Mouse (Mus musculus) lung, embryonic 14.5 days (tissue): ENCODE results near the gene Plppr1. TPM values are rescaled to one million over a fixed set of nuclear protein-coding genes. Genes with fewer than 3 reads are reported as not detected.
A peak's percentile ranks its signal among the peaks of the same experiment; 100 is the strongest.

ENCODE experiments used
- ATAC-seq: fragments of 200-750 bp; cut with Nextera tagmentation; 2 replicates; pipeline ENCODE4 v1.8.0; 2017; ENCODE audit warnings: mild to moderate bottlenecking, moderate TSS enrichment, moderate library complexity; ENCODE audit not compliant: insufficient read depth
- DNase-seq: peaks from one replicate; pipeline ENCODE4 v3.0.0-alpha.2; 2015
- H3K27ac ChIP-seq: fragments of 300-500 bp; sonication (generic); 2 replicates; pipeline ENCODE4 v1.5.1; 2014; ENCODE audit warnings: low read depth, mild to moderate bottlenecking, moderate library complexity
- H3K27me3 ChIP-seq: fragments of 300-500 bp; sonication (generic); 2 replicates; pipeline ENCODE4 v1.6.1; 2014; ENCODE audit warnings: low read length, control low read depth; ENCODE audit not compliant: insufficient read depth
- H3K36me3 ChIP-seq: fragments of 300-500 bp; sonication (generic); 2 replicates; pipeline ENCODE4 v1.6.1; 2014; ENCODE audit warnings: control low read depth; ENCODE audit not compliant: insufficient read depth
- H3K4me1 ChIP-seq: fragments of 300-500 bp; sonication (generic); 2 replicates; pipeline ENCODE4 v1.6.1; 2014; ENCODE audit warnings: antibody characterized with exemption, control low read depth; ENCODE audit not compliant: insufficient read depth
- H3K4me2 ChIP-seq: fragments of 300-500 bp; sonication (generic); 2 replicates; pipeline ENCODE4 v1.6.1; 2014; ENCODE audit warnings: mild to moderate bottlenecking
- H3K4me3 ChIP-seq: fragments of 300-500 bp; sonication (generic); 2 replicates; pipeline ENCODE4 v1.5.1; 2014; ENCODE audit warnings: low read depth, low read length
- H3K9ac ChIP-seq: fragments of 300-500 bp; sonication (generic); 2 replicates; pipeline ENCODE4 v1.6.1; 2014
- H3K9me3 ChIP-seq: fragments of 300-500 bp; sonication (generic); 2 replicates; pipeline ENCODE4 v1.6.1; 2016; ENCODE audit warnings: low read depth, low read length, control low read depth
- CTCF ChIP-seq: IDR thresholded peaks from 2 replicates; pipeline ENCODE4 v1.5.1; 2016; ENCODE audit warnings: antibody characterized with exemption, low read depth
- WGBS: fragments of 180-500 bp; shearing (Covaris S2); extraction: QIAGEN DNeasy Blood & Tissue Kit; methylation state at CpG from one replicate; pipeline ENCODE4 v1.1.7; 2014; 5-methylcytosine and 5-hydroxymethylcytosine counted together
- polyA plus RNA-seq: library from polyadenylated mRNA; unstranded; fragments of >200 nt; fragmentation: Nextera tagmentation; extraction: Ambion mirVana; gene quantifications from 2 replicates; pipeline ENCODE4 v1.2.1, GENCODE M21; 2014

Plppr1 gene
- polyA plus RNA-seq, 1 experiment from 2014 or later: 0.63 TPM

- Histone ChIP-seq H3K9me3 (no peaks in the 10 kb centered on the region), H3K4me2 (no peak overlapping the region), H3K4me1 (no peaks in the 10 kb centered on the region), H3K9ac (no peak overlapping the region), H3K27ac (no peak overlapping the region), H3K36me3 (no peaks in the 10 kb centered on the region), H3K4me3 (no peak overlapping the region), H3K27me3 (no peaks in the 10 kb centered on the region)
- ATAC-seq (no peak), DNase-seq (no peak)
- TF ChIP-seq CTCF: no peak
- 47% methylated on average over 11 of the region's 11 CpGs for WGBS
Measured at GRCm38 (mm10) chr4:49232206-49233031, 173.3 kb downstream of the Plppr1 start.

DNA sequence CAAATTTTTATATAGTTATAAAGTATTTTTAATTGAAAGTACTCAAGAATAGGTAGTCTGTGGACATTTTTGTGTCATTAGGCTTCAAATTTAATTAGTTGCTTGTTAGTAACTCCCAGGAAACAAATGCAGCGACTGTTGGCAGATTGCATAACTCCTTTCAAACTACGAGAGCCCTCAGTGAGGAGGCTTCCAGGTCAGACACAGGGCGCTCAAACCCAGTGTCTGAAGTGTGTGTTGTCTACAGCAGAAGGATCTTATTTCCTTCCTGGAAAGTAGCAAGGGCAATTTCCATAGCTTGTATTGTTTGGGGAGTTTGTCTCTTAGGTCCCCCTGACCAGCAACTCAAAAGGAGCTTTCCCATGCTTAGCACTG lies 173.9 kb downstream of the Plppr1 start:
- ATAC-seq (no peak), DNase-seq (no peak)
- H3K9ac ChIP-seq: no peak overlapping the region
- H3K36me3 ChIP-seq: no peaks in the 10 kb centered on the region
- H3K27me3 ChIP-seq: no peaks in the 10 kb centered on the region
- no peaks in the 10 kb centered on the region for H3K9me3 ChIP-seq
- H3K27ac ChIP-seq: no peak overlapping the region
- no peak for TF ChIP-seq CTCF
- H3K4me2 ChIP-seq: no peak overlapping the region
- H3K4me1 ChIP-seq: no peaks in the 10 kb centered on the region
- 22% methylated on average over 3 of the region's 3 CpGs for WGBS
- H3K4me3 ChIP-seq: no peak overlapping the region

- TF ChIP-seq CTCF: no peak
- ATAC-seq (no peak), DNase-seq (no peak)
- H3K27me3 ChIP-seq: no peaks in the 10 kb centered on the region
- no peak overlapping the region for H3K27ac ChIP-seq
- WGBS: 85% methylated on average over 4 of the region's 4 CpGs
- H3K9ac ChIP-seq: no peak overlapping the region
- no peaks in the 10 kb centered on the region for H3K4me1 ChIP-seq
- H3K4me2 ChIP-seq: no peak overlapping the region
- H3K4me3 ChIP-seq: no peak overlapping the region
- no peaks in the 10 kb centered on the region for H3K9me3 ChIP-seq
- H3K36me3 ChIP-seq: no peaks in the 10 kb centered on the region
Measured at GRCm38 (mm10) chr4:49238111-49238510, 179.0 kb downstream of the Plppr1 start.

DNA sequence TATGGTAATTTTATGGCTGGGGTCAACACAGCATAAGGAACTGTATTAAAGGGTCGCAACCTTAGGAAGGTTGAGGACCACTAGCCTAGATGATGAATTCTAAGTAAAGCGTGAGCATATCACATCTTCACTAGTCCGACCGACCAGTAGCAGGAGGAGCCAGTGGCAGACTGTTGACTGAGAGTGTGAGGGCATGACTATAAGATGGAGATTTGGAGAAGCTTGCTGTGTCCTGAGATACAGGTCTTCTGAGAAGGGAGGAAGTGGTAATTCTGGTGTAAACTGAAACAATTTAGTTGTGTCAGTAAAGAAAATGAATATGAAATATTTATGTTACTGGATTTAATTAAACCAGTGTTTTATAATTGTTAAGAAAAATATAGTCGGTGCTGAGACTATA lies 180.4 kb downstream of the Plppr1 start:
- Histone ChIP-seq H3K27ac (no peak overlapping the region), H3K36me3 (no peaks in the 10 kb centered on the region), H3K4me2 (no peak overlapping the region), H3K4me3 (no peak overlapping the region), H3K4me1 (no peaks in the 10 kb centered on the region), H3K27me3 (no peaks in the 10 kb centered on the region), H3K9me3 (no peaks in the 10 kb centered on the region), H3K9ac (no peak overlapping the region)
- ATAC-seq (no peak), DNase-seq (no peak)
- no peak for TF ChIP-seq CTCF
- WGBS: 80% methylated on average over 5 of the region's 5 CpGs

DNA sequence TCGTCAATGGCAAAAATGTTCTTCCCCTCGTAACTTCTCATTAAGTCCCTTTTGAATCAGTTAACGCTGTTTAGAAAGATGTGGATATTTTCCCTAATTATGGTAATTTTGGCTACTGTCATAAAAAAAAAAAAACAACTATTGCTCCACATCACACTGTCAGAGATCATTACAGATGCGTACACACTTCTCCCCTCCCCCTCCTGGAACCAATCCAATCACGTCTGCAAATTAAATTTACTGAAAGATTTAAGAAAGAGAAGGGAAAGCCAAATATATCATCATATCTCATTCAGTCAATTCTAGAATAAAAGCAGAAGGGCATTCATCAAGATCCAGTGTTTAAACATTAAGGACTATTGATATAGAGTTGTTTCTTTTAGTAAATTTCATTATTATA lies 185.7 kb downstream of the Plppr1 start:
- Histone ChIP-seq H3K27me3 (no peaks in the 10 kb centered on the region), H3K9me3 (no peaks in the 10 kb centered on the region), H3K4me1 (peaks cover 4% of the 10 kb centered on the region; the same call in 1 of the 2 replicates), H3K4me3 (no peak overlapping the region), H3K9ac (no peak overlapping the region), H3K27ac (no peak overlapping the region), H3K4me2 (no peak overlapping the region), H3K36me3 (no peaks in the 10 kb centered on the region)
- TF ChIP-seq CTCF: no peak
- WGBS: 71% methylated on average over 5 of the region's 5 CpGs
- DNase-seq (no peak), ATAC-seq (no peak)

- Histone ChIP-seq H3K9me3 (no peaks in the 10 kb centered on the region), H3K9ac (no peak overlapping the region), H3K4me1 (peaks cover 4% of the 10 kb centered on the region; the same call in 1 of the 2 replicates), H3K4me3 (no peak overlapping the region), H3K4me2 (no peak overlapping the region), H3K36me3 (no peaks in the 10 kb centered on the region), H3K27ac (no peak overlapping the region), H3K27me3 (no peaks in the 10 kb centered on the region)
- no peak for ATAC-seq
- DNase-seq: no peak
- WGBS: 81% methylated on average over 2 of the region's 2 CpGs
- no peak for TF ChIP-seq CTCF
Measured at GRCm38 (mm10) chr4:49245274-49245673, 186.2 kb downstream of the Plppr1 start.

- no peak for ATAC-seq
- no peaks in the 10 kb centered on the region for H3K27me3 ChIP-seq
- DNase-seq: peak; percentile 57
- no peaks in the 10 kb centered on the region for H3K36me3 ChIP-seq
- H3K4me2 ChIP-seq: no peak overlapping the region
- peak; percentile 54 for TF ChIP-seq CTCF
- no peaks in the 10 kb centered on the region for H3K9me3 ChIP-seq
- no peak overlapping the region for H3K27ac ChIP-seq
- no peak overlapping the region for H3K4me3 ChIP-seq
- no peaks in the 10 kb centered on the region for H3K4me1 ChIP-seq
- 17% methylated on average over 3 of the region's 3 CpGs for WGBS
- no peak overlapping the region for H3K9ac ChIP-seq
Measured at GRCm38 (mm10) chr4:49251262-49251661, 192.2 kb downstream of the Plppr1 start.
